Mouse (Mus musculus) embryonic fibroblast, embryonic 13.5 days (primary cell): ENCODE measurements around the gene Zbtb38. TPM values are rescaled to one million over a fixed set of nuclear protein-coding genes. Genes with fewer than 3 reads are reported as not detected.
"Not testable (repeated sequence)": the region's sequence is repeated elsewhere in the genome, so short reads cannot be mapped to it uniquely, and the experiment has no call there.

ENCODE experiments used
- H3K27ac ChIP-seq: 2 replicates; pipeline ENCODE4 v1.5.1; 2012; ENCODE audit warnings: low read length, control low read depth, inconsistent platforms; ENCODE audit not compliant: insufficient read depth
- H3K4me1 ChIP-seq: 2 replicates; pipeline ENCODE4 v1.6.1; 2011; ENCODE audit warnings: low read length; ENCODE audit not compliant: control insufficient read depth, insufficient read depth
- H3K4me3 ChIP-seq: 2 replicates; pipeline ENCODE4 v1.5.1; 2011; ENCODE audit warnings: mild to moderate bottlenecking, control low read depth, low read length; ENCODE audit not compliant: insufficient read depth
- CTCF ChIP-seq: IDR thresholded peaks from 2 replicates; pipeline ENCODE4 v1.5.1; 2011; ENCODE audit warnings: mild to moderate bottlenecking, control low read depth, low read length, moderate library complexity, borderline replicate concordance; ENCODE audit not compliant: insufficient read depth
- POLR2A ChIP-seq: IDR thresholded peaks from 2 replicates; pipeline ENCODE4 v1.6.1; 2011; ENCODE audit warnings: low read depth, mild to moderate bottlenecking, control low read depth, low read length, moderate library complexity
- polyA plus RNA-seq: library from polyadenylated mRNA; stranded (reverse); fragments of >200 nt; gene quantifications from 2 replicates; pipeline ENCODE4 v1.2.4, GENCODE M21; 2011; ENCODE audit warnings: low read depth; ENCODE audit not compliant: missing spikeins, insufficient read length

Zbtb38 gene
- polyA plus RNA-seq, 1 experiment = 33.6 TPM

GRCm38 (mm10) chr9:96649362-96649761 lies 103.3 kb downstream of the Zbtb38 start:
- Histone ChIP-seq H3K4me3 (no peak overlapping the region), H3K4me1 (no peaks in the 10 kb centered on the region), H3K27ac (no peak overlapping the region)
- no peak for TF ChIP-seq POLR2A
- no peak for TF ChIP-seq CTCF

GRCm38 (mm10) chr9:96646668-96647295 lies 105.8 kb downstream of the Zbtb38 start:
- TF ChIP-seq CTCF (no peak), POLR2A (no peak)
- no peaks in the 10 kb centered on the region for H3K4me1 ChIP-seq
- H3K4me3 ChIP-seq = no peak overlapping the region
- H3K27ac ChIP-seq = no peak overlapping the region

- H3K27ac ChIP-seq = no peak overlapping the region
- H3K4me3 ChIP-seq = no peak overlapping the region
- TF ChIP-seq POLR2A (no peak), CTCF (no peak)
- H3K4me1 ChIP-seq = no peaks in the 10 kb centered on the region
These were observed 107.8 kb downstream of the Zbtb38 start for GRCm38 (mm10) chr9:96644840-96645239.

GRCm38 (mm10) chr9:96644002-96644401 lies 108.6 kb downstream of the Zbtb38 start:
- H3K27ac ChIP-seq, H3K4me1 ChIP-seq: not testable (repeated sequence)

GRCm38 (mm10) chr9:96639451-96639850 lies 113.2 kb downstream of the Zbtb38 start:
- TF ChIP-seq CTCF = no peak
- no peak for TF ChIP-seq POLR2A
- Histone ChIP-seq H3K27ac (no peak overlapping the region), H3K4me3 (no peak overlapping the region), H3K4me1 (peaks cover 3% of the 10 kb centered on the region; the same call in 1 of the 2 replicates)

More at GRCm38 (mm10) chr9:96644002-96644401, 108.6 kb downstream of the Zbtb38 start:
- H3K4me3 ChIP-seq = not testable (repeated sequence)

- H3K4me1 ChIP-seq = peaks cover 3% of the 10 kb centered on the region; the same call in 1 of the 2 replicates
- peak overlapping the region; percentile 4; the same call in 1 of the 2 replicates for H3K27ac ChIP-seq
- TF ChIP-seq POLR2A (no peak), CTCF (no peak)
- no peak overlapping the region for H3K4me3 ChIP-seq
These were observed 114.1 kb downstream of the Zbtb38 start for GRCm38 (mm10) chr9:96638508-96638907.

GRCm38 (mm10) chr9:96637157-96637548 lies 115.5 kb downstream of the Zbtb38 start:
- H3K27ac ChIP-seq = no peak overlapping the region
- H3K4me1 ChIP-seq = peaks cover 5% of the 10 kb centered on the region
- TF ChIP-seq CTCF (no peak), POLR2A (no peak)
- H3K4me3 ChIP-seq = no peak overlapping the region

- Histone ChIP-seq H3K4me3 (no peak overlapping the region), H3K27ac (no peak overlapping the region), H3K4me1 (peaks cover 6% of the 10 kb centered on the region)
- no peak for TF ChIP-seq CTCF
- TF ChIP-seq POLR2A = no peak
These were observed 116.0 kb downstream of the Zbtb38 start for GRCm38 (mm10) chr9:96636423-96637156.

GRCm38 (mm10) chr9:96635899-96636298 lies 116.7 kb downstream of the Zbtb38 start:
- TF ChIP-seq POLR2A = no peak
- no peak for TF ChIP-seq CTCF
- peaks cover 6% of the 10 kb centered on the region for H3K4me1 ChIP-seq
- H3K27ac ChIP-seq = no peak overlapping the region
- H3K4me3 ChIP-seq = no peak overlapping the region

GRCm38 (mm10) chr9:96635176-96635575 lies 117.5 kb downstream of the Zbtb38 start:
- H3K4me1 ChIP-seq = peaks cover 6% of the 10 kb centered on the region
- no peak for TF ChIP-seq CTCF
- TF ChIP-seq POLR2A = no peak
- no peak overlapping the region for H3K4me3 ChIP-seq
- H3K27ac ChIP-seq = no peak overlapping the region

- Histone ChIP-seq H3K4me1 (peaks cover 9% of the 10 kb centered on the region), H3K27ac (no peak overlapping the region), H3K4me3 (no peak overlapping the region)
- TF ChIP-seq POLR2A = no peak
- TF ChIP-seq CTCF = no peak
These were observed 118.9 kb downstream of the Zbtb38 start for GRCm38 (mm10) chr9:96633771-96634170.

Other genes starting within 250 kb of the Zbtb38 start
- gene Gm28729, start 227.6 kb downstream of the Zbtb38 start, polyA plus RNA-seq = not detected in 2 replicates
- gene Rasa2, start 121.2 kb downstream of the Zbtb38 start, polyA plus RNA-seq = 23.1 and 26.2 TPM in 2 replicates
- gene Pxylp1, start 139.8 kb upstream of the Zbtb38 start, polyA plus RNA-seq = 19.5 and 31.4 TPM in 2 replicates